Mouse (Mus musculus) urinary bladder, adult 2 months (tissue): ENCODE measurements around the gene Wfdc5. TPM values are rescaled to one million over a fixed set of nuclear protein-coding genes. Genes with fewer than 3 reads are reported as not detected.
"Not testable (repeated sequence)": the region's sequence is repeated elsewhere in the genome, so short reads cannot be mapped to it uniquely, and the experiment has no call there.

Source experiments
- DNase-seq: peaks from one replicate; pipeline ENCODE4 v3.0.0; 2022; ENCODE audit warnings: low spot score
- polyA plus RNA-seq: library from polyadenylated mRNA; depleted of rRNA; stranded (reverse); fragments of >200 nt; gene quantifications from 2 replicates; pipeline ENCODE4 v1.2.3, GENCODE M21; 2012; rRNA removed

The Wfdc5 gene
- 0.03 TPM in 1 of 2 replicates, not detected in the other for polyA plus RNA-seq

DNA sequence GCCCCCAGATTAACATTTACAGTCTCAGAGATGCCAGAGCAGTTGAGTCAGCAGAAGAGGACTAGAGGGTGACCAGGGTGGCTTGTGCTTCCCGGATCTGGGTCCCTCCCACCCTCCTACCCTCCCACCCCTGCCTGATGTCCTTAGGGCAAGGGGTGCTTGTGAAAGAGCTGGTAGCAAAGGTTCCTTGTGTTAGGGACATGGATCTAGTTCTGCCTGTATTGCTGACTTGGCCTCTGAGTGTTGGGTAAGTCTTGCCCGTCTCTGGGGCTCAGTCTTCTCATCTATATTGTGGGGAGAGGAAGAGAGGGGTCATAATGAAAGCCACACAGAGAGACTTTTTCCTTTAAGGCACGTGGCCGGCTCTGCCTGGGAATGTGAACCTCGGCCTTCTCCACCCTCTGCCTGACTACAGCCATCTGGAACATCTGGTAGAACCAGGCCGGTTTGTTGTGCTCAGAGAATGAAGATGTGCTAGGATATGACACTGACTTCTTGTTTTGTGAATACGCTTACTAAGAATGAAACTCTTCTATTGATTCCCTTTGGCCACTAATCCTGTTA, at the start of gene Wfdc5:
Wfdc5 (minus strand) TSS at position 51 of the 564 bp plus-strand sequence.
- no peak for DNase-seq

DNA sequence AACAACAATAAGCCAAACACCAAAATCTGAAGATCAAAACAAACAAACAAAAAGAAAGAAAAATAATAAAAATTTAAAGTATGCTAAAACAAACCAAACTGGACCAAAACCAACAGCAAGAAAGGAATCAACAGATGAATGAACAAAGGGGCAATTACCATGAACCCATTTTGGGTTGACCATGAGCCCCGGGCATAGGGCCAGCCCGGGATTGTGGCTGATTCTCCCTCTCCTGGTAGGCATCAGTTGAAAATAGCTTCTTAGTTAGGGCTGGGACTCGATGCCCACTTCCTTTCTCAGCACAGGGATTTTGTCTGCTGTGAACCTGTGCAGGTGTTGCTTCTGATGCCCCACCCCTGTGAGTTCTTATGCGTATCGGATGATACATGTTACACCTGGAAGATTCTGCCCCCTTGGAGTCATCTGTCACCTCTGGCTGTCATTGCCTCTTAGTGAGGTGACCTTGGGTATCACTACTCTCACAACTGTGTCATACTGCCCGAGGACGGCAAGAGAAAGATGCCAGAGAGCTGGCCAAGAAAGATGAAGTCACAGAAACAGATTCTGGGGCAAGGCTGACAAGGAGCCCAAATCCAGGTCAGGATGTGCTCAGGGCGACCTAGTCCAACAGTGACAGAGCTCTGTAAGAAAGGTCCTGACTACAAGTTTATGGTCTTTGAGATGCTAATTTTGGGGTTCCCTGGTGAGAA, 46.0 kb upstream of the Wfdc5 start:
- DNase-seq: no peak

DNA sequence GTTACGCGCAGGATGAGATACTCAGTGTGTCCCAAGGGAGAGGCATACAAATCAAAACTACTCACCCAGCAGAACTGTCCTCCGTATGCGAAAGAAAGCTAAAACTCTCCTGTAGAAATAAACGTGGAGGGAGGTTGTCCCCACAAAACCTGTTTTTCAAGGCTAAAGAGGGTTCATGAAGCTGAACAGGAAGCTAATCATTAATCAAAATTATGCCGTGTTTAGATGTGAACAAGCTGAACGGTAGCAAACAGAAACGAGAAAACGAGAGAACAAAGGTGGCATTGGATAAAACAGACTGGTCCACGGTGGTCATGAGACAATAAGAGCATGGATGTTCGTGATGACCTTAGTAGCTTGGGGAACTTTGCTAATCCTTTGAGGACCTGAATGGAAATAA, 39.0 kb upstream of the Wfdc5 start, which contains the start of gene Wfdc15b:
Wfdc15b (minus strand) TSS at position 139 of the 400 bp plus-strand sequence.
- DNase-seq: no peak

DNA sequence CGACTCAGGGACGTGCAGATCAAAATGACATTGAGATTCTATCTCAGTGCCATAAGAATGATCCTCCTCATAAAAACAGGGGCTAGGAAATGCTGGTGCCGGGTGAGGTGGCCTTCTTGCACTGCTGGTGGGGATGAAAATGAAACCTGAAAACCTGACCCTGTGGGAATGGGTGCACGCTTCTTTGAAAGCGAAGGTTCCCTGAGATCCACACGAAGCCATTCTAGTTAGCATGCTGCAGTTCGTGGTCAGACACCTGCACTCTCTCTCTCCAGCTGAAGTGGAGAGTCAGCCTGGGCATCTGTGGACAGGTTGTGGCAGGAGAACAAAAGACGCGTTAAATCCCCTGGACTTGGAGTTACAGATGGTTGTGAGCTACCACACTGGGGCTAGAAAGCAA, 36.8 kb upstream of the Wfdc5 start:
- DNase-seq: no peak

DNA sequence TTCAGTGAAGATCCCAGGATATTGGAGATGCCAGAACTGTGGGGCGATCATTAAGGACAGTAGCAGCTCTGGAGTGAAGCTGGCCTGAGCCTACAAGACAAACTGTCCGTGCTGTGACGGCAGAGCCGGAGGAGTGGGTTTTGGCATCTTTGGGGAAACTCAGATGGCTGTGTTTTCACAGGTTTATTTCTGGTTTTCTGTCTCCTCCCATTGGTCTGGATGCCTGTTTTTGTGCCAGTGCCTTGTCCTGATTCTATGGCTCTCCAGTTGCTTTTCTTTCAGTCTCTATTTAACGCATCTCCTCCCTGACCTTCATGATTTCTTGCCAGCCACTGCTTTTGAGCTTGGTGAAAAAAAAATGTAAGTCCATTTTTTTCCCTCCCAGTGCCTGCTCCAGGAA, 30.2 kb upstream of the Wfdc5 start:
- no peak for DNase-seq

DNA sequence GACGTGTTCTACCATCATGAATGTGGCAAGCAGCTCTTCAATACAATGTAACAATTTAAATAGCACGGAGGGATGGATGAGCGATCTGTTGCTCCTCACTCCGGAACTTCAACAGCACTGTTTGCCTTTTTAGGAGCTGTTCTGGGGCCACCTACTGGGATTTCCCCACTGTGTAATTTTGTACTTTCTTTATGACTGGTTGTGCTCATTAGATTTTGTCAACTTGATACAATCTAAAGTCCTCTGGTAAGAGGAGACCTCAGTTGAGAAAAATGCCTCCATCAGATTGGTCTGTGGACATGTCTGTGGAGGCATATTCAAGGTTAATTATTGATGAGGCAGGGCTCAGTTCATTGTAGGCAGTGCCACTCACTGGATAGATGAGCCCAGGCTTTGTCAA, 28.4 kb upstream of the Wfdc5 start:
- DNase-seq: no peak

DNA sequence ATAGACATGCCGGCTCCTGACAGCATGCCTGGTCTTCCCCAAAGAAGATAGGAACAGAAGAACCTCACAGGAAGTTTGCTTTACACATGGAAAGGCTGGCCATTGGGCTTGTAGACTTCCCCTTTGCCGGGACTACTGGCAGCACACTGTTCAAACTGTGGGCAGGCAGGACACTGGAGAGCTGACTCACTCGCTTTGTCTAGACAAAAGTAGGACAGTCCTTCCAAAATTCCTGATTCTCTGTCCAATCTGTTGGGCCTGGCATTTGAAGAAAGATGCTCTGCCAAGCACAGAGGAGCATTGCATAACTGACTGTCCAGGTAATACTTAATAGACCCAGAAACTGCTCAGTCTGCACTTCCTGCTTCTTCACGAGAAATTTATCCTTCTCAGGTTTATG, 24.1 kb upstream of the Wfdc5 start:
- no peak for DNase-seq

DNA sequence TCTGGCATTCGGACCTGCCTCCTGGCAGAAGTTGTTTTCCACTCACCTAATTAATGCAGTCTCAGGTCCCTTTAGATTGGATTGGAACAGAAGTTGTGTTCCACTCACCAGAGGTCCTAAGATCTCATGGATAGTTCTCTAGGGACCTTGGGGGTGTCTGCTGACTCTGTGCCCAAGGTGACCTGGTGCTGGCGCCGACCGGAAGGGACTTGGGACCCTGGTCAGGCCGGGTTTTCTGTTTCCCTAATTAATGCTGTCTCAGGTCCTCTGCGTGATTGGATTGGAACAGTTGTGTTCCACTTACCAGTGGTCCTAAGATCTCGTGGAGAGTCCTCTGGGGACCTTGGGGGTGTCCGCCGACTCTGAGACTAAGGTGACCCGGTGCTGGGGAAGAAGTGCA, 23.5 kb upstream of the Wfdc5 start:
- not testable (repeated sequence) for DNase-seq

DNA sequence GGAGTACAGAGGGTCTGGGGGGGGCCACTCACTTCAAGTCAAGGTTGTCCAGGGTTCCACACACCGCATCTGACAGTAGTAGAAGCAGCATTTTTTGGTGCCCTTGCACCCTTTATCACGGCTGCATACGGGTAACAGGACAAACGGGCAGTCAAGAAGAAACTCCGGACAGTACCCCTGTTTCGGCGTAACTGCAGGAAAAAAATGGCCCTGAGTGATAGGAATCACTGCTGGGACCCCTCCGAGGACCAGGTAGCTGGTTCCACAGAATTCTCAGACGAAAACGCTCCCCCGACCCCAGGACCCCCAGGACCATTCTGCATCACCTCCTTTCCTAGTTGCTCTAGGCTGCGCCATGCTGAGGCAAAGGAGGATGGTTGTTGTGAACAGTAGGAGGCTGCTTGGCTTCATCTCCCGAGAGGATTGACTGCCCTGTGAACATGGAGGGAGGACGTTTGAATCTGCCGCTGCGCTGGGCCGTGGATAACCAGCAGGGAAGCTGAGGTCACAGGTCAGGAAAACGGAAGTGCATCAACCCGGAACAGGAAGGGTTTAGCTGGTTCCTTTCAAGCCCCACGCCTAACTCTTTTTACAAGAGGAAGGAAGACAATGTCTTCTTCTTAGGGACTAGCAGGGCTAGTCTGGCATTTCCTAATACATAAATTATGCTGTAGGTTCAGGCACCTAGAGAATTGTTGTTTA, 17.2 kb upstream of the Wfdc5 start, which contains the start of gene Wfdc15a:
Wfdc15a (minus strand) TSS at position 505 of the 702 bp plus-strand sequence.
- DNase-seq: no peak

DNA sequence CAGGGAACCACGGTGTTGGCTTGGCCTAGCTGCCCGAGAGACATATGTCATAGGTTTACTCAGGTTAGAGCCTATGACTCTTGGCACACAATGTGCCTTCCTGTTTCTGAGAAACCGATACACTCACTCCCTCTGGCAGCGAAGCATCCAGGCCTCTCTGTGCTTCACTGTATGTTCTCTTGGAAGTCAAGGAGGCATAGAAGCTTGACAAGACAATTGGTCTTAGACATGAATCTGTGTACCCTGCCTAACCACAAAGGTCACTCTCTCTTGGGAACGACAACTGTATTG, 14.1 kb upstream of the Wfdc5 start:
- DNase-seq: no peak

DNA sequence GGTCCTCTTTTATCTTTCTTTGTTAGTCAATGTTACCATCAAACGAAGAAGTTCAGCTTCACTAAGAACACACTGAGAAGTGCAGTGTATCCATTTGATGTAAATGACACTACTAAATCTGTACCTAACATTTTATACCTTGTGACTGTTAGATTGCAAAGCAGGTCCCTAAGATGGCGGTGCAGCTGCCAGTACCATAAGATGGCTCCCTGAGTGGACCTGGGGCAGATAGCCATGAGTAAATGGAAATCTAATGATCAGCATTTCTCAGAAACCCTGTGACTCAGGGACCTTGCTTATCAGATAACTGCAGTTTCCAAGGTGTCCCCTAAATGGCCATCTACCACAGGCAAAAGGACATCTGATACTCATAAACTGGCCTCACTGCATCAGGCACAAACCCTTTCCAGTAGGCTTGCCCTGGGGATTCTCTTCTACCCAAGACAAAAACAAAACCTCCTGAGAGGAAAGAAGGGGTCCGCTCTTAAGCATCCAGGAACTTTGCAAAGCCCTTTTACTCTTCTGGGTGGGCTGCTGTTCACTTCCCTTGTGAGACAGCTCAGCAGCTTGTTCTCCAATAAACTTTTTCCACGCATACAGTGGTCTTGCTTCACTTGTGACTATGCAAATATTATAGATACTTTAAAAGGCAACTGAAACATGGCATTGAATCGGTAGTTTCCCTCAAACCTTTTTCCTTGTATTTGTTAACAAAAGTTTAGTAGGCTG, 13.6 kb upstream of the Wfdc5 start:
- no peak for DNase-seq

DNA sequence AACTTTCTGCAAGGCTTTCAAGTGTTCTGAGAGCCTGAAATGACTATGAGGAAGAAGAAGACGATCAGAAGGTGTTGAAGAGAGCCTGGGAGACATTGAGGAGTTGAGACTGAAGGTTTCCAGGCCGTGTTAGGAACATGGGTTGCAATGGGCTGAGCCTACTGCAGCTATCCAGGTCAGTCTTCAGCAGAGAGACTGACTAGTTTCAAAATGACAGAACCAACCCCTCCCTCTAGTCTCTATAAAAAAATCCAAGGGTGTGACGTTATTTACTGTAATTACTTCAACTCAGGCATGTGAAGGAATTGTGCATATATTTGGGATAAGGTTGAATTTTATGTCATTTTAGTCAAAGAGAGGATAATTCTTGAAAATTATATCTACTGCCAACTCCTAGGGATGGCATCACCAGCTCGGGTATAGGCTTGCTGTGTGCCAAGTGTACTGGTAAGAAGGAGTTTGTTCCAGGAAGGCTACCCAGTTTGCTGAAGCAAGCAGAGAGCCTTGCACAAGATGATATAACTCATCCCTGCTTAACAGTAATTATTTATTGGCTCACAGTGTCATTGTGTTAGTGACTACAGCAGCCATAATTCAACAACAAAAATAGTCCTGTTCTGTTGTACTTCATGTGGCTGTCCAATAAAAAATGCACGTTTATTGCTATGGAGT, 12.6 kb upstream of the Wfdc5 start:
- DNase-seq: no peak

DNA sequence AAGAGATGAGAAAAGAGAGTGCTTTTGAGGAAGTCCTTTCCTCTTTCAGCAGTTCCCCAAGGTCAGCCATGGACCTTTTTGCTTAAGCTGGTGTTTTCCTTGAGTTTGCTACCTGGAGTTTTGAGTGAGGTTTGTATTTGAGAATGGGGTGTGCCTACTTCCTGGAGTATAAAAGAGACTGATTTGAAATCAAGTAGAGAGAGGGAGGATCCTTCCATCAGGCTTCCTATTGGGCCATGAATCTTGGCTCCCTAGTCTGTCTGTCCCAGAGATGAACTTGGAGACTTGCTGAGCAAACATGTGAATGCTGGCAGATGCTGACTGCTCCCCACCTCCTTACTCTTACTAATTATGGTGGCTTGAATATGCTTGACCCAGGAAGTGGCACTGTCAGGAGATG, 9.7 kb upstream of the Wfdc5 start:
- DNase-seq: no peak

DNA sequence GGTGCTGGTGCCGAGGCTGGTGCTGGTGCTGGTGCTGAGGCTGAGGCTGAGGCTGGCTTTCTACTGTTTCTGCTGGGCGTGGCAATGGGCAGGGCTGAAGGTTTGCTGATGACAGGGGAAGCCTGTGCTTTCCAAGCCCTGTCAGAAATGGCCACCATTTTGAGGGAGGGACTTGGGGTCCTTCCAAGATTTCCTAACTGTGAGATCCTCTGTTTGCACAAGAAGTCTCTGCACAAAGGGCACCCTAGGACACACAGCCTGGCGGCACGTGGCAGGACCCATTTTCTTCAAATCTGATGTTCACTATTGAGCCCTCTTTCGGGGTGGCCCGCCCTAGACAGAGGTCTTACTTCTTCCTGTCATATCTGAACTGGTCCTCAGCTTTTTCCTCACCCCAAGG, 8.0 kb upstream of the Wfdc5 start, which contains the start of gene Wfdc12:
Wfdc12 (minus strand) TSS at position 33 of the 400 bp plus-strand sequence.
- DNase-seq: no peak

DNA sequence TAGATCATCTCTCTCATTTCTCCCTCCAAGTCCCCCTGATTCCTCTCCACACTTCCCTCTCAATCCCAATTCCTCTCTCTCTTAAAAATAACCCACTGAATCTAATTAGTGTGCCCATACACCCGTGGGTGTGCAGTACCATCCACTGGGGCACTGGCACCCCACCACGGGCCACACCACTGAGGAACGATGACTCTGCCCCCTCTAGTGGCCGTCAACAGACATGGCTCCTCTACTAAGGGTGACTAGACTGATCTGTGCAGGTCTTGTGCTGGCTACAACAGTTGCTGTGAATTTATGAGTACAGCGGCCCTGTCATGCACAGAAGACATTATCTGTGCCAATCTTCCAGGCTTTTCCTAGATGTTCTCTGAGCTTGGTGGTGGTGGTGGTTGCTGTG, 6.2 kb upstream of the Wfdc5 start:
- no peak for DNase-seq

DNA sequence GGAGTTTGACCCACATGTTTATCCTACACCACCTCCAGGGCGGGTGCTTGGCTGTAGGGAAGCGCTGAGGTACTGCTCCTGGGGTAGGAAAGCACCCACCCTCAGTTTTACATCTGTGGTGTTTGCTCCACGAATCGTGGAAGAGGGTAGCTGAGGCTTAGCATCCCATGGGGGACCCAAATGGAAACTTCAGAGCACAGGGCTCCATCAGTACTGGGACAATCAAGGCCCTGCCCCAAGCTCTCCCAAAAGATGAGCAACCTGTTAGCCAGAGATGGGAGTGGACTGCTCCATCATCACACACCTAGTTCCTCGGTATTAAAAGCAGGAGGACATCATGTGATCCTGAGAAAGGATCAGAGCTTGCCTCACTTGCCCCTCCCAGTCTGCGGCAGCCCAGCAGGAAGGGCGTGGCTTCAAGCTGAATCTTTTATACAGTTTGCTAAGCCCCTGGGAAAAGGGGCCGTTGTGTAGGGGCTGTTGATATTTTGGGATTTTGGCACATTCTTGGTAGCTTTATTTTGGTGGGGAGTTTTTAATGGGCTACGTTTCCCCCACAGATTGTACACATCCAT, 1.7 kb upstream of the Wfdc5 start:
- no peak for DNase-seq

DNA sequence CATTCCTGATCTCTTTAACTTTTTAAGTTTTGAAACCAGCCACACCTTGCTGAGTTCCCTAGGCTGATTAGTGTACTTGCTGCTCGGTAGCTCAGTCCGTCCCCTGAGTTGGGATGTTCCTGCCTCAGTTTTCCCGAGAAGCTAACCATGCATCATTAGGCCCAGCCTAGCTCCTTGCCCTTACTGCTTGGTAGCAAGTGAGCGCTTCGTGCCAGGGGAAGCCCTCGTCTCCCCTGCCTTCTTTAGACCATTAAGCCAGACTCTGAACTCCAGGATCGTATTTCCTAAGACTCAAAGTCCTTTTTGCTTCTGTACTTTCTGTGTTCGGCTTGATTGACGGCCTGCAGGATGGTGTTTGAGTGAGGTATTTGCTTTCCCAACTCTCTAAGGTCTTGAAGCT, 798 bp upstream of the Wfdc5 start:
- no peak for DNase-seq

DNA sequence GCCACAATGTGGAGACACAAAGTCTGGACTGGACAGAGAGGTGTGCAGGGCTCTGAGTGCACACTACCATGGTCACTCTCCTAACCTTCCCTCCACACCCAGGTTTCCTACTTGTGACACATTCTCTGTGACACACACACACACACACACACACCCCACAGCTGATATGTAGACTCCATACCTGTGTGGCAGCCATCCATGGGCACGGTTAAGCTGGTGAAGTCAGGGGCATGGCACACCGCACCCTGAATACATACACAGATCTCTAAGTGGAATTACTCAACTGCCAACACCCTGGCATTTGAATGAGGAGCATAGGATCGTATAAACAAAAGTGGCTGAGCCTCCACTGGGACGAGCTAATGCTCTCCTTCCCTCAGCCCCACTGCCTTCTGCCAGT, 1.8 kb downstream of the Wfdc5 start:
- no peak for DNase-seq

DNA sequence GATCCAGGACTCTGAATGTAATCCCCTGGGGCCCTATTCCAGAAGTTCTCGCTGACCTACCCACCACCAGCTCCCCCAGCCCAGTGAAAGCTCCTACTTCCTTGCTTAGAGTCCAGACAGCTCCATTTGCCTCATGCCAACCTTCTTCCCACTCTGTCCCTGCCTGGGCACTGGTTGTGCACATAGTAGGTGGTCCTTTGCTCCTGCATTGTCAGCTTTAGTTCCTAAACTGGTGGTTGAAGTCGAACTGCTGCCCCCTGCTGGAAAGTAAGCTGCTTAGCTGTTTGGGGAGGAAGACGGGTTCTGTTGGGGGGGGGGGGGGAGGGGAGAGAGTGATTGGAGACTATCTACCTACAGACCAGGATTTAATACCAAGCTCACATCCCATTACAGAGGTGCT, 2.4 kb downstream of the Wfdc5 start:
- no peak for DNase-seq

DNA sequence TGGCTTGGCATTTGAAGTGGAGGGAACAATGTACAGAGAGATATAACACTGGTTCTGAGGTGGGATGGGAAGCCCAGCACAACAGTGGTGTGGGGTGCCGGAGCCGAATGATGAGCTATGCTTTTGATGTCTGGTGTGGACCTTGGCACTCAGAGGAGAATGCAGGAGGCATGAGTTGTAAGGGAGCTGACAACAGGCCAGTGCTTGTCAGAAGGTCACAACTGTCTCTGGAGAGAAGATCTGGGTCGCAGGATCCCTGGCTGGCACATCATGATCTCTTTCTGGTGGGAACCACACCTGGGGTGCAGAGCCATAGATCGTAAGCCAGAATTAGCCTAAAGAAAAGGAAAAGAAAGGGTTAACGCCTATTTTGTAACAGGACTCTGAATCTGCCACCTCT, 4.7 kb downstream of the Wfdc5 start:
- DNase-seq: no peak

DNA sequence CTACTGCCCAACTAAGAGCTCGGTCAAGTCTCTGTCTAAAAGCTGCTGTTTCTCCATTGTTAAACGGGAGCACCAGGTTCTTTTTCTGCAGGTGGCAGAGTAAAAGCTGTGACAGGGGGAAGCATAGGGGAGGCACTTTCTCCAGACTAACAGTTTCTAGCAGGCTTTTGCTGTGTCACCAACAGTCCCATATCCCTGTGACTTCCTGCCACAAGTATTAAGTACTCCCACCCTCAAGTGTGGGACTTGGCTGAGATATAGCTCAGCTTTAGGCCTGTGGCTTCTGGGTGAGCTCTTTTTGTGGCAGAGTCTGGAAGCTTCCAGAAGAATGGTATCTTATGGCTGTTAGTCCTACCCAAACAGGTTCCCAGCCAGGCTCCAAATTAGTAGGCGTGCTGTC, 6.7 kb downstream of the Wfdc5 start:
- no peak for DNase-seq
